Comparison of ENCODE assay signal across 9 mouse cellular contexts in the genomic region with DNA sequence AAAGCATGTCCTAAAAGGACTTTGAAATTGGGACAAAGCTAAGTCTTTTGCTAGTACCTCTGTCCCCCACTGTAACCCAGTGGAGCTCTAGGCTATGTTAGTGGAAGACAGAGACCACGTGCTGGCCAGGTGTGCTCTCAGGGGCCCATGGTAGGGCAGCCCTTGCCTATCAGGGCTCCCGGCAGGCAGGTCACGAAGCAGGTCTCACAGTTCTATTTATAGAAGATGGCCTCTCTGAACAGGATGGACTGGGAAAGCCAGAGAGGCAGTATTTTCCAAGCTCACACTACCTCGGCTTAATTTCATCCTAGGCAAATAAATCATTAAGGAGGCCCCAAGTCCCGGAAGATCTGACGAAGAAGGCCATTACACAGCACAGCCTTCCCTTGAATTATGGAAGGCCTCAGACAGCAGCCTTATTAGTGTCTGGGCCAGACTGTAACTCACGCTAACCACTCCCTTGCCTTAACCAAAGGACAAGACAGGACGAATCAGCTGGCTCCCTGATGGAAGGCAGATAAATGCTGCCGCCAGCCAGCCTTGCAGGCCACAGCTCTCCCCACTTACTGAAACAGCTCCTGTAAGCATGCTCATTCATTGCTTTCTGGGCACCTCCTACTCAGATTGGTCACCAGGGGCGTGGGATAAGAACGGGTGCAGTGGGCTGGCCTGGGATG. TPM values are rescaled to one million over a fixed set of nuclear protein-coding genes. Genes with fewer than 3 reads are reported as not detected.
DNase-seq lines count a peak whose midpoint lies in the region; ATAC-seq lines count a peak whose summit lies in the region.
"Had no signal": no experiment of that assay in that cellular context is flagged by ENCODE, and none has a peak within 500 bp of the region (broad histone marks: within the 10 kb centered on the region; RNA-seq: fewer than 3 reads in every experiment).

No protein-coding gene starts in this region.

- WGBS in heart, embryonic 16.5 days = 27% methylated on average over 11 of the region's 11 CpGs
- WGBS in intestine, embryonic 15.5 days = 18% methylated on average over 11 of the region's 11 CpGs
- WGBS in neural tube, embryonic 12.5 days = 22% methylated on average over 11 of the region's 11 CpGs

- H3K27ac ChIP-seq in heart, embryonic 16.5 days (ENCODE audit: low read length) = peak overlapping the region; percentile 77
- peak overlapping the region; percentile 78 for H3K27ac ChIP-seq in intestine, embryonic 15.5 days
- H3K27ac ChIP-seq in neural tube, embryonic 12.5 days = peak overlapping the region; percentile 54
- H3K27ac ChIP-seq: embryonic facial prominence, embryonic 15.5 days had no signal

- H3K4me1 ChIP-seq in heart, embryonic 16.5 days (ENCODE audit: control insufficient read depth, insufficient read depth, low read length) = peaks cover 81% of the 10 kb centered on the region
- H3K4me1 ChIP-seq in intestine, embryonic 15.5 days (replicated peaks) = peaks cover 59% of the 10 kb centered on the region
- peaks cover 92% of the 10 kb centered on the region for H3K4me1 ChIP-seq in neural tube, embryonic 12.5 days

- no peaks in the 10 kb centered on the region for H3K9me3 ChIP-seq in heart, embryonic 16.5 days (replicated peaks; ENCODE audit: control insufficient read depth, low read length)
- H3K9me3 ChIP-seq in intestine, embryonic 15.5 days = no peaks in the 10 kb centered on the region
- H3K9me3 ChIP-seq in neural tube, embryonic 12.5 days = no peaks in the 10 kb centered on the region
- H3K9me3 ChIP-seq: embryonic facial prominence, embryonic 15.5 days had no signal

- DNase-seq in kidney, adult 11 months = peak; percentile 44
- no peak for DNase-seq in kidney, adult 9 months
- DNase-seq in cerebellum, adult 11-12 months = no peak

- ATAC-seq in heart, embryonic 16.5 days (replicated peaks; ENCODE audit: extremely low read depth, insufficient read depth, low FRiP score) = peak; percentile 56; the same call in 1 of the 2 replicates
- peak; percentile 93 for ATAC-seq in intestine, embryonic 15.5 days
- peak; percentile 57 for ATAC-seq in neural tube, embryonic 12.5 days (ENCODE audit: low FRiP score, low read depth)
- no peak for ATAC-seq in CD4-positive, CD25-positive, alpha-beta regulatory T cell, adult 4 months
- ATAC-seq in monocyte, adult 5-6 weeks (replicated peaks; ENCODE audit: insufficient number of reproducible peaks, low FRiP score, low TSS enrichment, poor library complexity, severe bottlenecking) = no peak

- H3K4me3 ChIP-seq in heart, embryonic 16.5 days (ENCODE audit: low read length) = no peak overlapping the region
- no peak overlapping the region for H3K4me3 ChIP-seq in intestine, embryonic 15.5 days (replicated peaks)
- no peak overlapping the region for H3K4me3 ChIP-seq in neural tube, embryonic 12.5 days
- H3K4me3 ChIP-seq: embryonic facial prominence, embryonic 15.5 days had no signal

- no peaks in the 10 kb centered on the region for H3K36me3 ChIP-seq in heart, embryonic 16.5 days (ENCODE audit: control insufficient read depth, insufficient read depth)
- H3K36me3 ChIP-seq in intestine, embryonic 15.5 days = no peaks in the 10 kb centered on the region
- no peaks in the 10 kb centered on the region for H3K36me3 ChIP-seq in neural tube, embryonic 12.5 days
- H3K36me3 ChIP-seq: embryonic facial prominence, embryonic 15.5 days had no signal

- H3K4me2 ChIP-seq in heart, embryonic 16.5 days (ENCODE audit: low read depth, low read length) = peak overlapping the region; percentile 14
- peak overlapping the region; percentile 25 for H3K4me2 ChIP-seq in intestine, embryonic 15.5 days (replicated peaks)
- peak overlapping the region; percentile 26; the same call in 1 of the 2 replicates for H3K4me2 ChIP-seq in neural tube, embryonic 12.5 days (replicated peaks)
- H3K4me2 ChIP-seq: embryonic facial prominence, embryonic 15.5 days had no signal

- H3K27me3 ChIP-seq in heart, embryonic 16.5 days (ENCODE audit: control insufficient read depth, insufficient read depth, low read length) = no peaks in the 10 kb centered on the region
- no peaks in the 10 kb centered on the region for H3K27me3 ChIP-seq in intestine, embryonic 15.5 days (replicated peaks)
- no peaks in the 10 kb centered on the region for H3K27me3 ChIP-seq in neural tube, embryonic 12.5 days (replicated peaks)
- H3K27me3 ChIP-seq: embryonic facial prominence, embryonic 15.5 days had no signal

- H3K9ac ChIP-seq in heart, embryonic 16.5 days (ENCODE audit: low read length) = peak overlapping the region; percentile 33
- peak overlapping the region; percentile 18 for H3K9ac ChIP-seq in intestine, embryonic 15.5 days
- no peak overlapping the region for H3K9ac ChIP-seq in neural tube, embryonic 12.5 days
- H3K9ac ChIP-seq: embryonic facial prominence, embryonic 15.5 days had no signal

RNA-seq across cellular contexts. Expression of a gene that starts 31.7 kb away (rescaled TPM):
- polyA plus RNA-seq in heart, embryonic 16.5 days (2015; fragmentation: Nextera tagmentation; extraction: Ambion mirVana) = 53.2 and 53.7 TPM in 2 replicates
- polyA plus RNA-seq in intestine, embryonic 15.5 days (2015; fragmentation: Nextera tagmentation; extraction: Ambion mirVana) = 29.3 and 29.9 TPM in 2 replicates
- 126 TPM in 2 replicates for polyA plus RNA-seq in neural tube, embryonic 12.5 days (2016; fragmentation: Nextera tagmentation; extraction: Ambion mirVana)
- not detected for polyA plus RNA-seq in CD4-positive, CD25-positive, alpha-beta regulatory T cell, adult 4 months (2017; shearing (Covaris generic))
- total RNA-seq in monocyte, adult 5-6 weeks (2017) = not detected in 3 replicates

Comparison
In these comparisons a context has a peak if more than half of its experiments do, and no peak if none do; other contexts are left out.
1. ATAC-seq: peak in heart, embryonic 16.5 days (single experiment), intestine, embryonic 15.5 days (single experiment) and neural tube, embryonic 12.5 days (single experiment); none in CD4-positive, CD25-positive, alpha-beta regulatory T cell, adult 4 months (single experiment) and monocyte, adult 5-6 weeks (single experiment).
2. RNA of a gene that starts 31.7 kb away (polyA plus RNA-seq): 126 TPM in neural tube, embryonic 12.5 days, 53.2 to 53.7 TPM in heart, embryonic 16.5 days and 29.3 to 29.9 TPM in intestine, embryonic 15.5 days; not detected in CD4-positive, CD25-positive, alpha-beta regulatory T cell, adult 4 months; every median in the first group is over 10 times any median in the second.
3. Peak in every context shown above with its lines, with median percentiles within 50 percentile points of each other: H3K27ac ChIP-seq and H3K4me2 ChIP-seq.